Mouse (Mus musculus): ENCODE data around the gene Cnih1. TPM values are rescaled to one million over a fixed set of nuclear protein-coding genes. Genes with fewer than 3 reads are reported as not detected.

The Cnih1 gene
- 371 TPM for polyA plus RNA-seq (2014; fragmentation: Illumina TruSeq; extraction: RNeasy Lipid Tissue Mini Kit (QIAGEN cat#74804))

DNA sequence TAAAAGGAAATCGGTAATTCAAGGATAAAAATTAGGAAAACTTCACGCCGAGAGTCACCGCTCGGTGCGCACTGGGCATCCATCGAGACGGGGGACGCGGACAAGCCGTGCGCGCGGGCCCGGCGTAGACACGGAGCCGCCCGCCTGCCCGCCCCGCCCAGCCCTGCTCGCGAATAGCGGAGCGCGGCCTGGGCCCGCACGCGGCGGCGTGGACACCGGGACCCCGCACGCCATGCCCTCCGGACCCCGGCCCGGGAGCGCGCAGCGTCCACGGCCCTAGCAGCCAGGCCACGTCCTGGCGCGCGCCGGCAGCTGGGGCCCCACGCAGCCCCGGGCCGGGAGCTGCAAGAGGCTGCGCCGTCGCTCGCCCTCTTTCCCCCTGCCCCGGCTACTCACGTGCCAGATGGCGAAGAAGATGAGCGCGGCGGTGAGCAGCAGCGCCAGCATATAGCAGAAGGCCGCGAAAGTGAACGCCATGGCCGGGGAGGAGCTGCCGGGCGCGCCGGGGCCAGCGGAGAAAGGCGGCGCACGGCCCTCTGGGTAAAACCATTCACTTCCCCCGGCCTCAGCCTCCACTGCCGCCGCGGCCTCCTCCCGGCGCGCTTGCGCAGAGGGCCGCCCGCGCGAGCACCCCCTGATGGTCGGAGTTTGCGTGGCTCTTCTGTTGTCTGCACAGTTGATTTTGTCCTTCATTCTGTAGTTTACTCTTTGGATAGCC, at the start of gene Cnih1:
TSS of gene Cnih1 (minus strand) at position 625 of the 718 bp plus-strand sequence.

DNA sequence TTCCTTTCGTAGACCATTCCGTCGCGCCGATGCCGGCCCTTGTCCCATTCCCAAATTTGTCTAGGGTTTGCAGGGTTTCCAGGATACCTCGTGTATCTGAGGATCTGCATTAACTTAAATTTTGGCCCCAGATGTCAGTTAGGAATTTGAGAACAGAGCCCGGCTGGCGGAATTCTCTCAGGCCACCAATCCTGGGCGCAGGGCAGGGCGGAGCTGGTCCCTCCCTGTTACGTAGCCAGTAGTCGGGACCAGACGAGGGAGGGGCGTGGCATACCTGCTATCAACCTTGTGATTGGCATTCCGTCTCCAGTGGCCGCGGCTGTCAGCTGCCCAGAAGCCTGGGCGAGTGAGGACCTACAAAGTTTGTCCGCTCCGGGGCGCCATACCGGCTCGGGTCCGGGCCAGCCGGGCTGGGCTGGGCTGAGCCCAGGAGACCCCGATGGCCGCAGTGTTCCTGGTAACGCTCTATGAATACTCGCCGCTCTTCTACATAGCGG, 43.7 kb upstream of the Cnih1 start, which contains the start of gene Cgrrf1:
TSS of gene Cgrrf1 (plus strand) at position 289 of the 497 bp plus-strand sequence.

DNA sequence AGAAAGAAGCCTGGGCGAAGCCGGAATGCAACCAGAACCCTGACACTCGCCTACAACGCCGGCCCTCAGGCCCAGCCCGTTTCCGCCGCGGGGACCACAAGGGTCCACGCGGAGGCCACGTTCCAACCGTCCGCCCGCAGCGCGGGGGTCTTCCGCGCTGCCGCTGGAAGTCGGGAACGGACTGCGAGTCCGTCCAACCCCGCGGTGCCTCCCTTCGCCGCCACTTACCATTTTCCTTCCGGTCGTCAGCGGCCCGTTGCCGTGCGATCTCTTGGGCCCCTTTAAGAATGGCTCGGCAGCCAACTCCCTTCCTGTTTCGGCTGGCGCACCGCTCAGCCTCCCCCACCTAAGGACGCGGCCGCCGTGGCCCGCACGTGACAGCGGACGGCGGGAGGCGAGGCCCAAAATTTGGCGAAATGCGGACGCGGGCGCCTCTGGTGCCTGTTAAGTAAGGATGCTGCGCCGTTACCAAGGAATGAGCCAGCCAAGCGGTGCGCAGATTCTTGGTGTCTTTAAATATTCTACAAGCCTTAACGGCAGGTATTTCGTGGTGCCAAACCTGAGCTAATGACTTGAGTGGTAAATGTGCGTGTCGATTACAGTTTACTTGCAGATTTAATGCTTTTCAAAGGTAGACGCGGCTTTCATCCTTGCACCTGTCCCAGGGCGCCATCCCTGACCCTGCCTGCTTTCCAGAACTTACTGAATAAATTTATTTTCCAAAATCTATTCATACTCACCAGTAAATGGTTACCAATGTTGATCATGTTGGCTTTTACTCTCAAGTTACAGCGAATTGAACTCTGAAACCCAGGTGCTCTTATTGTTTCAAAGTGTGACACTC, 33.9 kb upstream of the Cnih1 start, which contains the start of gene Gmfb:
TSS of gene Gmfb (minus strand) at position 370 of the 844 bp plus-strand sequence.

DNA sequence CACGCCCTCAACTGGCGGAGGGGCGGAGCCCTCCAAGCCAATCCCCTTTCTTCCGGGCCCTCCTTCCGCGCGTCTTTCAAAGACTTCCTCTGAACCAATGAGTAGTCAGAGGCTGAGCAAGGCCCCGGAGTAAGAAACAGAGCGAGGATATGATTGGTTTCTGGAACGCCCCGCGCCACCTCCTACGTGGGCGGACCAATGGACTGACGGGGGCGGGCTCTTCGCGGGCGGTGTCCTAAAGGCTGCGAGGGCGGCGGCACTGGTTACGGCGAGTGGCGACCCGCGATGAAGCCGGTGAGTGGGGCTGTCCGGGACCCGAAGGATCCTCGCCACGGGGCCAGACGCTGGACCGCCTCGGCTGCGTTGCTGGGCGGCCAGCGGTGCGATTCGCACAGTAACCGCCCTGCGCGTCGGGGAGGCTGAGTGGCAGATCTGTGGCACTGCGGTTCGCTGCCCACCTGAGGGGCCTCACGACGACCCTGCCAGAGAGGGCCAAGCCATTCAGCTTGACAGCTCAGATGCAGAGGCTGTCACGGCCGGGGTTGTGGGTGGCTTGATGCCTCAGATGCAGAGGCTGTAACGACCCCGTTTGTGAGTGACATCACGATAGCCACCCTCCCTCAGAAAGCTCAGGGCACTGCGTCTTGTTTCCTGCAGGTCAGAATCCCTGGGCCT, 27.7 kb downstream of the Cnih1 start, which contains the start of gene Cdkn3:
TSS of gene Cdkn3 (plus strand) at position 187 of the 675 bp plus-strand sequence.

Other genes starting within 250 kb of the Cnih1 start
- 24.8 TPM for gene Cdkn3, start 27.9 kb downstream of the Cnih1 start, polyA plus RNA-seq (2014; fragmentation: Illumina TruSeq; extraction: RNeasy Lipid Tissue Mini Kit (QIAGEN cat#74804))
- gene Gmfb, start 33.8 kb upstream of the Cnih1 start, polyA plus RNA-seq (2014; fragmentation: Illumina TruSeq; extraction: RNeasy Lipid Tissue Mini Kit (QIAGEN cat#74804)) = 317 TPM
- gene Cgrrf1, start 43.7 kb upstream of the Cnih1 start, polyA plus RNA-seq (2014; fragmentation: Illumina TruSeq; extraction: RNeasy Lipid Tissue Mini Kit (QIAGEN cat#74804)) = 30.2 TPM
- 15.2 TPM for gene Samd4, start 94.4 kb upstream of the Cnih1 start, polyA plus RNA-seq (2014; fragmentation: Illumina TruSeq; extraction: RNeasy Lipid Tissue Mini Kit (QIAGEN cat#74804))

Data from ovary, adult 10 weeks (tissue).